Mouse (Mus musculus) natural killer cell, adult 2 months (primary cell): ENCODE measurements around the gene Hist1h1c.
"Not testable (repeated sequence)": the region's sequence is repeated elsewhere in the genome, so short reads cannot be mapped to it uniquely, and the experiment has no call there.

Source experiments
- DNase-seq, 2 experiments: peaks; one replicate each; pipeline ENCODE4 v3.0.0; 2022; ENCODE audit warnings: low spot score in 2 of 2

Hist1h1c gene

GRCm38 (mm10) chr13:23738677-23739068 is at the start of gene Hist1h1c:
Gene Hist1h1c, plus strand, starts transcription at chr13:23738808.
- peak; percentile 89 to 92 for DNase-seq

GRCm38 (mm10) chr13:23688956-23689355 is 49.7 kb upstream of the Hist1h1c start:
- no peak for DNase-seq

GRCm38 (mm10) chr13:23689459-23689858 is 49.1 kb upstream of the Hist1h1c start:
- DNase-seq: no peak

- DNase-seq: no peak
These were observed 44.7 kb upstream of the Hist1h1c start for GRCm38 (mm10) chr13:23693856-23694440.

- no peak for DNase-seq
These were observed 43.7 kb upstream of the Hist1h1c start for GRCm38 (mm10) chr13:23694956-23695355.

- DNase-seq: no peak
These were observed 43.1 kb upstream of the Hist1h1c start, which contains the start of gene Hist1h1t for GRCm38 (mm10) chr13:23695514-23695913. Gene Hist1h1t, plus strand, starts transcription at chr13:23695814.

GRCm38 (mm10) chr13:23696061-23696474 is 42.5 kb upstream of the Hist1h1c start:
- DNase-seq: no peak

GRCm38 (mm10) chr13:23697491-23698299 is 40.9 kb upstream of the Hist1h1c start:
- DNase-seq: peak; percentile 64 to 74

GRCm38 (mm10) chr13:23698300-23698693 is 40.3 kb upstream of the Hist1h1c start, which contains the start of gene Hist1h4c:
Gene Hist1h4c, minus strand, starts transcription at chr13:23698454.
- peak; percentile 99 for DNase-seq

GRCm38 (mm10) chr13:23698996-23699395 is 39.6 kb upstream of the Hist1h1c start:
- no peak for DNase-seq

GRCm38 (mm10) chr13:23699767-23700166 is 38.8 kb upstream of the Hist1h1c start:
- no peak for DNase-seq

- peak; percentile 83 to 84 for DNase-seq
These were observed 37.7 kb upstream of the Hist1h1c start for GRCm38 (mm10) chr13:23700786-23701520.

GRCm38 (mm10) chr13:23702220-23702619 is 36.4 kb upstream of the Hist1h1c start:
- no peak for DNase-seq

- DNase-seq: not testable (repeated sequence)
These were observed 35.8 kb upstream of the Hist1h1c start for GRCm38 (mm10) chr13:23702801-23703200.

- DNase-seq: no peak
These were observed 32.8 kb upstream of the Hist1h1c start for GRCm38 (mm10) chr13:23705751-23706356.

- DNase-seq: no peak
These were observed 31.8 kb upstream of the Hist1h1c start for GRCm38 (mm10) chr13:23706771-23707170.

- DNase-seq: no peak
These were observed 30.6 kb upstream of the Hist1h1c start for GRCm38 (mm10) chr13:23708041-23708440.

GRCm38 (mm10) chr13:23708654-23709053 is 30.0 kb upstream of the Hist1h1c start:
- no peak for DNase-seq

GRCm38 (mm10) chr13:23709714-23710373 is 28.8 kb upstream of the Hist1h1c start:
- DNase-seq: peak in 1 of 2 experiments; percentile 11

- DNase-seq: peak; percentile 62 to 63
These were observed 28.1 kb upstream of the Hist1h1c start, which contains the start of gene Hfe for GRCm38 (mm10) chr13:23710374-23711089. Gene Hfe, minus strand, starts transcription at chr13:23710854.
